Mouse (Mus musculus) 416B (cell line): Measurements from ENCODE around the gene Dchs2.

Experiments
- DNase-seq: peaks from one replicate; pipeline ENCODE4 v3.0.0; 2011; ENCODE audit warnings: low read depth

Gene Dchs2

DNA sequence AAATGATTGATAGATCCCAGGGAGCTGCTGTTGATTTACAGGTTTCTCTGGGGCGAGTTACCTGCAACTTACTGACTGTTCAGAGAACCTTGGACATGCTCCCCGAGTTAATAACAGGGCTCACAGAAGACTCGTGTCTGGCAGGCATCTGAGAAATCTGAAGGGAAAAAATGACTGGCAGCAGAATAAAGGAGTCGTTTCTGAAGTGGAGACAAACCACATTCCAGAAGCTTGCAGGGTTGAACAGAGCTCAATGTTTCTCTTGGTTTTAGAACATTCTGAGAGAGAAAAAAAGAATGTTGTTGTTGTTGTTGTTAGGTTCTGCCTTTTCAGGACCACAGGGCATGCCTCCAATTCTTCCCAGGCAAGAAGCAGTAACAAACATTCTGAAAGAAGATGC lies 131.7 kb downstream of the Dchs2 start:
- DNase-seq: no peak

DNA sequence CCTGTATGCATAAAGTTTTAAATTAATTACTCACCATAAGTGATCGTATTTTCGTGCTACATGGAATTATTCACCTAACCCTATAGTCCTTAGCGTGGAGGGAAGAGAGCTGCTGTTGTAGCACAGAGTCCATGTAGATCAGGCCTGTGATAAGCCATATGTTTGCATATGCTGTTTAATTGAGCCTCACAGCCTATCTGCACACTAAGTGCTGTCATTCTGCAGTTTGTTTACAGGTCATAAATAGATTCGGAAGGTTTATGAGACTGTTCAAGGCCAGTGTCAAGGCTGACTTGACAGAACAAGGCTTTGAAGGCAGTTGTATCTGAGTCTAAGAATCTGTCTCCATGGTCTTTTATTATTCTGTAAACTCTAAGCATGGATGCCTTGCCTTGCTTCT lies 138.3 kb downstream of the Dchs2 start:
- DNase-seq: no peak

DNA sequence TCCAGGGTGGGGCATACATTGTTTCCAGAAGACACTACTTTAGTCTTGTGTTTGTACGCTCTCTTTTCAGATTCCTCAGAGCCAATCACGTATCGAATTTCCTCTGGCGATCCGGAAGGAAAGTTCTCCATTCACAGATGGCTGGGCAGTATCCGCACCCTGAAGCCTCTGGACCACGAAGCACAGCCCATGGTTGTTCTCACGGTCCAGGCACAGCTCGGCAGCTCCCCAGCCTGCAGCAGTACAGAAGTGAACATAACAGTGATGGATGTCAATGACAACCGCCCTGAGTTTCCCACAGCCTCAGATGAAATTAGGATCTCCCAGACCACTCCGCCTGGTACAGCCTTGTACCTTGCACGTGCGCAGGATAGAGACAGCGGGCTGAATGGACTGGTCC lies 142.5 kb downstream of the Dchs2 start:
- no peak for DNase-seq

DNA sequence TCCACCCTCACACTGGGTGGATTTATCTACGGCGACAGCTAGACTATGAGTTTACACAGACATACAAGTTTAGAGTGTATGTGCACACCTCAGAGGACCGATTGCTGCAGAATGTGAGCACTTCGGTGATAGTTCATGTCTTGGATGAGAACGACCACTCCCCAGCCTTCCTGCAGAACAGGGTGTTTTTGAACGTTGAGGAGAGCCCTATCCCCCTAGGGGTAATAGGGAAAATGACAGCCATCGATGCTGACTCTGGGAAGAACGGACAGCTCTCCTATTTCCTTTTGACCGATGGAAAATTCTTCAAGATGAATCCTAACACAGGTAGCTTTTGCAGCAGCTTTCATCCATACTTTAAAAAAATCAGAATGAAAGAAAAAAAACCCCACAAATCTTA lies 143.2 kb downstream of the Dchs2 start:
- DNase-seq: no peak

DNA sequence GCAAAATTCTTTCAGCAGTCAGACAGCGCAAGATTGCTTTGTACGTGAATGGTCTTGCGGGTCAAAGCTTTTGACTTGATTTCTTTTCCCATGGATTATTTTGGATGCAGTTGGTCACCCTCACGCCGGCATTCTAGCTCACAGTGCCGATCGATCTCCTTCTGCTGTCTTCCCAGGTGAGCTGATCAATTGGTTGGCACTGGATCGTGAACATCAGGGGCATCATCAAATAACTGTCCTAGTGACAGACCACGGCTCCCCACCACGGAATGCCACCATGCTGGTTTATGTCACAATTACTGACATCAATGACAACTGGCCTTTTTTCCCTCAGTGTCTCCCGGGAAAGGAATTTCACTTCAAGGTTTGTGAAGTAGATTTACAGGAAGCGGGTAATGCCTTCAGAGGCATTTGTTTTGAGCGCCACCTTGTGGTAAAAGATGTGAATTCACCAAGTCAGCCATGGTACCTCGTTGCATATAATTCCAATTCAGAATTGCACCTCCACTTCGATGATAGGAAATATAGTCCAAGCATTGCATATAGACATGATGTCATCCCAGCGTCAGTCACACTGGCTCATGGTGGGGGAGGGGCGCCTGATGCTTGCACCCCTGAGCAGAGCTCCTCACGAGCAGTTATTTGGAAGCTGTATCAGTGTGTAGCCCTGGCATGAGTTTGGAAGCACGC lies 146.0 kb downstream of the Dchs2 start:
- peak; percentile 60 for DNase-seq

DNA sequence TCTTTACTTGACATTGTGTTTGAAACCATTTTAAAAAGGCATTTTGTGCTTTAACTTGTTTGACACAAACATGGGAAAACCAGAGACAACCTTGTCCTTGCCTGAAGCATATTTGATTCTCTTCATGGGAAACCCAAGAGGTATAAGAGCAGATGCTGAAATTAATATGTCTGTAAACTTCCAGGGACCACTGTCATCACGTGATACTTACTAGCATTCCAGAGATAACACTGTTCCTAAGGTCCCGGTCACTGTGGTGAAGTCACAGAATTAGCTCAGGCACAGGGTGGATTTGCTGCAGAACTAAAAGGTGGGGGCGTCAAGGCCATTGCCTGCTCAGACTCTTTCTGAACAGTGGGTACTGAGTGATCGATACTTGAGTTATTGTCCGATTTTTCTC lies 148.0 kb downstream of the Dchs2 start:
- no peak for DNase-seq

DNA sequence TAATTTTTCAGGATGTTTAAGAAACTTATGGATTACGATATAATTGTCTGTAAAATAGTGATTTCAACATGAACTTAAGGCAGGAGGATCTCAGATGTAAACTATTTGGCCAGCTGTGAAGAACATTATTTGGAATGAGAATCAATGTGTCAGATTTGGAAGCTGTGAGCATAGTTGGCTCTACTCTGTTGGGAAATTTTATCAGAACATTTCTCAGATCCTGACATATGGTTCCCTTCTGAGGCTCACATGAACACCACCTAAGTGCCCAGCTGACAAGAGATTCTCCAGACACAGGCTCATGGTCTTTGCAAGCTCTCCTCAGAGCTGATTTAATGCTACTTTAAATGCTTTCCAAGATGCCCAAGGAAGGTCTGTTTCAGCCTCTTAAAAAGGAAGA lies 156.1 kb downstream of the Dchs2 start:
- DNase-seq: no peak

DNA sequence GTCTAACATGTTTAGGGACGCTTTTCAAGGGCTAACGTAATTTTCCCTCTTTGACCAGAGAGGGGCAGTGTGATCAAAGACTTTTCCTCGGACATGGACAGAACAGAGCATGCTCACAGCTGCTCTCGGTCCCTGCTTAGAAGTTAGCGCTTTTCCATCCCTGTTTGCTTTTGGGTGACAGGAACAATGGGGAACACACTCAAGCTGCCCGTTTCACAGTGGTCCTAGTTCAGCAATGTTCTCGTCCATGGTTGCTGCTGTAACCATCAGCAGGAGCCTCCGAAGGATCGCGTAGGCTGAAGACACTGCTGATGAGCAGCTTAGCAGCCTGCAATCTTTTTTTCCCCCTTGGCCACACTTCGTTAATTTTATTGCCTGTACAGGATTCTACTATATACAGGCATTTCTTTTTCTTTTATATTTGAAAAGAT lies 159.2 kb downstream of the Dchs2 start:
- peak; percentile 18 for DNase-seq

DNA sequence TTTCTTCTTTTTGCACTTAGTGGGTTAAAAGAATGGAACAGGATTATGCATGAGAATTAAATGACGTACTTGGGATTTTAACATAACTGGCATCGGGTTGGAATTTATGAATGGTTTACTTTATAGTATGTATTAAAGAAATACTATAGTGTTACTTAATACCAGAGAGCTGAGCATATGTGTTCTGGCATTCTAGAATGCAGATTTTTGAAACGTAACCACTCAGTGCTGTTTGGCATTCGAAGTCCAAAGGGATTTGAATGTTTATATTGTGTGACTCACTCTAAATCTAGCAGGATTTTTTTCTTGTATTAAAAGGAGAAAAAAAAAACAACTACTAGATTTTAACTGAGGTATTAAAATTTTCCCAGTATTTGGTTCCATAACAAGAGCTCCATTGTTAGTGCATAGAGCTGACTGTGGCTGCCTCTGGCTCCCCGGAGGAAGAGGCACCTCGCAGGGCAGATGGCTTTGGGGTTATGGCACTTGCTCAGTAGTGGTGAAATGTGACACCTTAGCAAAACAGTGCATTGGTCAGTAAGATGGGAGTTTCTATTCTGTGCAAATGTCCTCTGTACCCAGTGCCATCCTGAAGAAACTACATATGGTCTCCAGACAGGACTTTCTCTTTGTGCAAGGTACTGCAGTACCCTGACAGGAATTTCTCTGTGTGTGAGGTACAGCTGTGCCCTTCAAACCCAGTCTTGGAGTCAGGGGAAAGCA lies 160.5 kb downstream of the Dchs2 start:
- DNase-seq: no peak

DNA sequence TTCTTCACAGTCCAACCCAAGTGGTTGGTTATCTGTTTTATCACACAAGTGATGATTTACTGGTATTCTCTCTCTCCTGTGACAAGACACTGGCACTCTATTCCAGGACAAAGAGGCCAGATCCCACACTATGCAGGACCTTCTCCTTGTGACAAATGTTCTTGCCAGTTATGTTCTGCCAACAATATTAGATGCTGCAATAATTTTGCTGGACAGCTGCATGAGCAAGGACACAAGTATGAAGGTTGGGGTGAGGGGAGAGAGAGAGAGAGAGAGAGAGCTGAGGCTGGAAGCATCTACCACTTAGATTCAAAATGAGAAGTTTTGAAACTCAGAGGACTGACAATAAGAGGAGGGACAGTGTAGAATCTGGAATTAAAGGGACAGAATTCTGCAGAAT lies 162.7 kb downstream of the Dchs2 start:
- no peak for DNase-seq

DNA sequence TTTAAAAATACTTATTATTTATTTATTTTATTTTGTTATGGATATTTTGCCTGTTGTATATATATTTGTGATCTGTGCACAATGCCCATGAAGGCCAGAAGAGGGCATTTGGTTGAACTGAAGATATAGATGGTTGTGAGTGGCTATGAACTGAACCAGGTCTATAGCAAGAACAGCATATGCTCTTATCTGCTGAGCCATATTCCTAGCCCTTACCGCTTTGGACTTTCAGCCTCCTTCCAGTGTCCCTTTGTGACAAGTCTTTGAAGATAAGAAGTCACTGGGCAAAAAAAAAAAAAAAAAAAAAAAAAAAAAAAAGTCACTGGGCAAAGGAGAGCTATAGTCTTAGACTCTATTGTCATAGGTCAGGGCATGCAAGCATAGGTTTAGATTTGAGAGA lies 163.2 kb downstream of the Dchs2 start:
- no peak for DNase-seq

DNA sequence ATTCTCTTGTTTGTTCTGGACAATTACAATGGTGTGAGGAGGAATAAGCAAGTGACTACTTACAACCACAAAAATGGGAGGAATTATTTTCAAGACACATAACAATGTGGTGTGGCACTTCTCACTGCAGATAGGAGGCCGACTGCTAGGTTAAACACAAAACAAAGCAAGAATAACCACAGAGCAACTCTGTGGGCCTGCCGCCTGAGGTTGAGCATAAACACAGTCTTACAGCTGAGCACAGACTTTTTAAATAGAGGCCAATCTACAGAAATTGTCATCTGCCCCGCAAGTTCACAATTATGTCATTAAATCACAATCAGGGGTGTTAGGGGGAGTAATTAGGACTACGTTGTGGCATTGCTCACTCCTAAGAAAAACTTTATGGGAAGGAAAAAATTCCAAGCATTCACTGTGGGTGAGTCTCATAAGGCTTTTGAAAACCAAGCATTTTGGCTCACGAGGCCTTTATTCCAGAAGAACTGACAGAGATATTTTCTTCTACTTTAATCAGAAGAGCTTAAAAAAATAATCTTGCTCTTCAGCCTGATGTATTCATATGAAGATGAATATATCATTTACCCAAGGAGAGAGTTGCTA lies 172.1 kb downstream of the Dchs2 start:
- no peak for DNase-seq

DNA sequence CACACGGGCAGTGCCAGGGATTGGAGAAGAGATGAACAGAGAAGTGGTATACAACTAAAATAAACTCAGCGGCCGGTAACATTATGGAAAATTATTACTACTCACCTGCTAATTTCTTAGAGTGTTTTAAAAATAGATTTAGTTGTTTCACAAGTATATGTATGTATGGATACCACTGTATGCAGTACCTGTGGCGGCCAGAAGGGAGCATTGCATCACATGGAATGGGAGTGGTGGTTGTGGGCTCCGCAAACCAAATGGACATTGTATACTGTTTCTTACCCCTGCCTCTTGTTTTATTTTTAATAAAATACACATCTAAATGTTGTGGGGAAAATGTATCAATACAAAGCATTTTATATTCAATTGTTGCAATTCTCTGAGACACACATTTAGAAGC lies 176.1 kb downstream of the Dchs2 start:
- DNase-seq: peak; percentile 13

DNA sequence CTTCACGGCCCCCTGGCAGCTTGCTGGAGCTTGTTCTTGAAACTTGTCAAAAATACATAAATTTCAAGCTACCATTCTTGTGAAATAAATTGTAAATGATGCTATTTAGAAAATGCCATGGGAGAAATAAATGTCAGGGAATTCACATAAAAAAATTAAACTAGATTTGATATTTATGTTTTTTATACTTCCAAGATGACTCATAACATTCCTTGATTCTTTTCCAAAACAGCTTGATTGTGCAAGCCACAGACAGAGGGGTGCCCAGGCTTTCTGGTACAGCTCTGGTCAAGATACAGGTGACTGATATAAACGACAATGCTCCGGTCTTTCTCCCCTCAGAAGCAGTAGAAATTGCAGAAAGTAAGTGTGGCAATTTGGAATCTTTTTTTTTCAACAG lies 218.2 kb downstream of the Dchs2 start:
- DNase-seq: no peak

DNA sequence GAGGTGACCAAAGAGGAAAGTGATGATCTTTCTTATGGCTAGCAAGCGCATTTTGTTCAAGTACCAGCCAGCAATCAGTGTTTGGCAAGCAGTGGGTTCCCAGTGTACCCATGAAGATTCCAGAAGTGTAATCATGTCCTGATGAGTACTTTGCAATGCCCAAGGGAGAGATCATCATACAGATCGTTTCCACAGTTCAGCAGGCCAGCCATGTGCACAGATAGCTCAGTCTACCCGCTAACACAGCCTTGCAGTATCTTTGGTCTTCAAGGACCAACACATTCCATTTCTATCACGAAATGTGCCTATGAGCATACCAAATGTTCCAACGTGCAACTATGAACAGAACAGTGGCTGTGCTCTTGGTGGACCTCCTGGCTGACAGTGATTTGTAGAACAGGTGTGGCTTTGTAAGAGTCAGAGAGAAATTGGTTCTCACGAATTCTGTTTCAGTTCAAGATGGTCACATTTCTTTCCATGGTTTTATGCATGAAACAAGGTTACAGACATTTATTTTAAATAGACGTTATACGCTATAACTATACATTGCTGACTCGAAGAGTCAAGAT lies 240.8 kb downstream of the Dchs2 start:
- DNase-seq: no peak

DNA sequence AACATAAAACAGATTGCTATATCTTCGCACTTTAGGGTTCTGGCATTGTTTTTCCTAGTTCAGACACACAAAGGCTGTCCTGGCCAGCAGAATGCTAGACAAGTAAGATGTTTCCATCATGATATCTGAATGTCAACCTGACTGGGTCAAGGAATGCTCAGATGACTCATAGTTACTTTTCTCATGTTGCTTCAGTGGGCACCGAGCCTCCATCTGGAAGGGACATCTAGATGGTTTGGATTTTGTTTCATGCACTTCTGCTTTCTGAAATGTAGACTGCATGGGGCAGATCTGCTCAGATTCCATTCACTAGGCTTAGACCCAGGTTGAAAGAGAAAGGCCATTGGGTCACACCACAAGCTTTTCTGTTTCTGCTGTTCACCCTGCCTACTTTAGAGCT lies 242.1 kb downstream of the Dchs2 start:
- DNase-seq: no peak

DNA sequence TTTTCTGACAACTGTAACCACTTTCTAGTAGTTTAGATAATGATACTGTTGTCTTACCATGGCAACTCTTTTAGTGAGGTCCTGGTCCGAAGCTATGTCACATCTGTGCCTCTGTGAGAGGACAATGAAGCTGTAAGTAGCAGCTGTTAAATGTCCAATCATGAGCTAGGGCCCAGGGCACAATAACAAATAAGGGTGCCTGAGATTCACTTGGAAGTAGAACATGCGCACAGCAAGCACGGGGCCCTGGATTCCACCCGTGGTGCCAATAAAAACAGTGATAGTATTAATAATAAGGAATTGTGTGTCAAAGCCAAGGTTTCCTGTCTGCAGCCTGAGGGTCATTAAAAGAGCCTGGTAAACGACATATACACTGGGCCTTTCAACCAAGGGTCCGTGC lies 246.6 kb downstream of the Dchs2 start:
- DNase-seq: no peak

DNA sequence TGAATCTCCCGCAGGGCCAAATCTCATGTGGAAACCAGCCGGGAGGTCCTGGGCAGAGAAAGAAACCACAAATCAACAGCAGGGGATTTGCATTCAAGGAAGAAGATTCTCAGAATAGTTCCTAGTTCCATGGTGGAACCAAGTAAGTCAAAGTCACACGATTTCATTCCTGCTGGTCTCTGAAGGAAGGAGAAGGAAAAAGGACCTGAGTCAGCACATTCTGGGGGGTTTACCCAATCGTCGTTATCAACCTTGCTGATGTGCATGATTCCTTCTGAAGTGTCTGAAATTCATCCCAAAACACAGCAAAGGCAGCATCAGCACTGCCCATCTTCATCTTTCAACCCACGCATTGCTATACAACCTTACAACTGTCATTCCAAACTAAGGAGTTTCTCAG lies 249.1 kb downstream of the Dchs2 start:
- no peak for DNase-seq
